Comparison of ENCODE assay signal across 8 mouse cellular contexts in the genomic region with DNA sequence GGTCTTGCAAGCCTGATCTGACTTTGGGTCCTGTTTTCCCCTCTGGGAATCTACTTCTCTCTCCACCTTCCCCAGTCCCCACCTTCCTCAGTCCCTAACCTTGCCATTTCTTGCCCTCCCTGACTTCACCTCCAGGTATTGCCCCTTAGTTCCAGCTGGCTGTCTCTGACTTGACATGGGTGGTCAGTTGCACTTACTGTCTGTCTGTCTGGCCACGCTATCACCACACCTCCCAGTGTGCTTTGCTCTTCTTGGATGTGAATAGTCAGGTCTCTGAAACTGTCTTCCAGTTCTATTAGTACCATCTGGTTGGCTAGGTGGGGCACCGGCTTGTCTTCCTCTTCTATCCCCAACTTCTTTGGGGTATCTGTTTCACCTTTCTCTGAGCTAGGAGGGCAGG. TPM values are rescaled to one million over a fixed set of nuclear protein-coding genes. Genes with fewer than 3 reads are reported as not detected.
DNase-seq lines count a peak whose midpoint lies in the region; ATAC-seq and TF ChIP-seq lines count a peak whose summit lies in the region.

No protein-coding gene starts in this region.

- H3K27ac ChIP-seq in thymus, adult 2 months (ENCODE audit: control insufficient read depth, insufficient read depth, low read length), result no peak overlapping the region
- no peak overlapping the region for H3K27ac ChIP-seq in liver, embryonic 14.5 days
- no peak overlapping the region for H3K27ac ChIP-seq in stomach, postnatal 0 days (replicated peaks)

- peaks cover 50% of the 10 kb centered on the region for H3K27me3 ChIP-seq in erythroblast, embryonic 14.5 days (ENCODE audit: control insufficient read depth)
- H3K27me3 ChIP-seq in thymus, adult 2 months (ENCODE audit: control insufficient read depth, insufficient read depth, low read length), result no peaks in the 10 kb centered on the region
- peaks cover 17% of the 10 kb centered on the region for H3K27me3 ChIP-seq in liver, embryonic 14.5 days (ENCODE audit: control insufficient read depth, insufficient read depth, low read length)
- H3K27me3 ChIP-seq in stomach, postnatal 0 days (ENCODE audit: control insufficient read depth, insufficient read depth, low read length), result no peaks in the 10 kb centered on the region

- H3K4me1 ChIP-seq in erythroblast, embryonic 14.5 days (ENCODE audit: control insufficient read depth), result peaks cover 20% of the 10 kb centered on the region
- H3K4me1 ChIP-seq in thymus, adult 2 months (replicated peaks; ENCODE audit: control insufficient read depth, insufficient read depth, low read length), result peaks cover 29% of the 10 kb centered on the region
- H3K4me1 ChIP-seq in liver, embryonic 14.5 days (replicated peaks; ENCODE audit: control insufficient read depth in 2 of 2, insufficient read depth in 2 of 2, low read length in 1 of 2), result peaks cover 0 to 10% of the 10 kb centered on the region in 2 experiments; a peak in 2 of 4 replicates
- H3K4me1 ChIP-seq in stomach, postnatal 0 days (replicated peaks; ENCODE audit: control insufficient read depth, insufficient read depth), result no peaks in the 10 kb centered on the region

- TF ChIP-seq EP300 in liver, embryonic 14.5 days (IDR thresholded peaks at IDR 0.05; ENCODE audit: low read depth), result no peak
- TF ChIP-seq EP300 in stomach, postnatal 0 days (optimal IDR thresholded peaks at IDR 0.05), result no peak

- no peaks in the 10 kb centered on the region for H3K9me3 ChIP-seq in erythroblast, embryonic 14.5 days (ENCODE audit: control insufficient read depth, low read length)
- H3K9me3 ChIP-seq in liver, embryonic 14.5 days (ENCODE audit: control insufficient read depth, low read length), result no peaks in the 10 kb centered on the region
- H3K9me3 ChIP-seq in stomach, postnatal 0 days (ENCODE audit: control insufficient read depth, low read length), result no peaks in the 10 kb centered on the region

- no peak for DNase-seq in thymus, adult 2 months
- no peak for DNase-seq in thymus, postnatal 25 days
- no peak for DNase-seq in liver, embryonic 14.5 days (ENCODE audit: low read depth in 3 of 3, low spot score in 3 of 3)
- no peak for DNase-seq in stomach, postnatal 0 days (ENCODE audit: low spot score)
- DNase-seq in cerebellum, adult 9-10 months, result no peak
- DNase-seq in right cerebral cortex, postnatal 25 days, result no peak

- no peak for ATAC-seq in erythroblast, adult 5-6 weeks (replicated peaks; ENCODE audit: low FRiP score, poor library complexity, severe bottlenecking)
- ATAC-seq in liver, embryonic 14.5 days (ENCODE audit: insufficient read depth), result no peak
- no peak for ATAC-seq in stomach, postnatal 0 days (ENCODE audit: low FRiP score, low TSS enrichment)

- H3K36me3 ChIP-seq in erythroblast, embryonic 14.5 days (ENCODE audit: control insufficient read depth), result no peaks in the 10 kb centered on the region
- no peaks in the 10 kb centered on the region for H3K36me3 ChIP-seq in thymus, adult 2 months (ENCODE audit: control insufficient read depth, insufficient read depth, low read length)
- no peaks in the 10 kb centered on the region for H3K36me3 ChIP-seq in liver, embryonic 14.5 days (replicated peaks; ENCODE audit: control insufficient read depth, insufficient read depth, low read depth)
- no peaks in the 10 kb centered on the region for H3K36me3 ChIP-seq in stomach, postnatal 0 days (ENCODE audit: control insufficient read depth, insufficient read depth, low read length)

- no peak for TF ChIP-seq CTCF in thymus, adult 2 months (IDR thresholded peaks at IDR 0.05; ENCODE audit: borderline replicate concordance, control insufficient read depth, extremely low read depth, insufficient read depth, low read length, poor library complexity)
- TF ChIP-seq CTCF in liver, embryonic 14.5 days (IDR thresholded peaks at IDR 0.05; ENCODE audit: low read depth), result no peak
- no peak for TF ChIP-seq CTCF in stomach, postnatal 0 days (IDR thresholded peaks at IDR 0.05; ENCODE audit: low read depth)

- H3K9ac ChIP-seq in liver, embryonic 14.5 days (replicated peaks), result no peak overlapping the region
- no peak overlapping the region; the same call in 1 of the 2 replicates for H3K9ac ChIP-seq in stomach, postnatal 0 days (ENCODE audit: low read length)

- TF ChIP-seq POLR2A in thymus, adult 2 months (IDR thresholded peaks at IDR 0.05; ENCODE audit: control insufficient read depth, extremely low read depth, insufficient read depth, low read length, poor library complexity), result no peak

- H3K4me3 ChIP-seq in erythroblast, embryonic 14.5 days (replicated peaks), result peak overlapping the region; percentile 65
- H3K4me3 ChIP-seq in thymus, adult 2 months (ENCODE audit: control insufficient read depth, insufficient read depth, low read length), result peak overlapping the region; percentile 79
- peak overlapping the region; percentile 48 to 60 for H3K4me3 ChIP-seq in liver, embryonic 14.5 days (ENCODE audit: insufficient read depth in 1 of 2, low read depth in 2 of 2, low read length in 2 of 2)
- H3K4me3 ChIP-seq in stomach, postnatal 0 days (ENCODE audit: low read depth, low read length), result peak overlapping the region; percentile 75

- peak overlapping the region; percentile 61 for H3K4me2 ChIP-seq in liver, embryonic 14.5 days (ENCODE audit: low read depth)
- peak overlapping the region; percentile 95 for H3K4me2 ChIP-seq in stomach, postnatal 0 days (replicated peaks; ENCODE audit: low read depth)

- WGBS in thymus, adult 2 months, result 7% methylated on average over 2 of the region's 2 CpGs
- WGBS in liver, embryonic 14.5 days (ENCODE audit: insufficient replicate concordance), result 26% methylated on average over 2 of the region's 2 CpGs
- WGBS in stomach, postnatal 0 days, result 37% methylated on average over 2 of the region's 2 CpGs

RNA-seq across cellular contexts. Expression of a gene that starts 1.2 kb away (rescaled TPM):
- polyA plus RNA-seq in erythroblast, embryonic 14.5 days (2012), result 0.01 TPM in 1 of 2 replicates, not detected in the other
- total RNA-seq in erythroblast, adult 5-6 weeks (2015; ENCODE audit: low replicate concordance), result 4.8 and 5.0 TPM in 2 replicates
- 3.0 and 3.6 TPM in 2 replicates for total RNA-seq in erythroblast, adult 5-6 weeks (2017; ENCODE audit: low replicate concordance)
- polyA plus RNA-seq in thymus, adult 2 months (2012; rRNA removed), result 5.7 and 7.8 TPM in 2 replicates
- 0.39 and 0.40 TPM in 2 replicates for polyA plus RNA-seq in liver, embryonic 14.5 days (2012; rRNA removed)
- 0.27 TPM in 2 replicates for polyA plus RNA-seq in liver, embryonic 14.5 days (2014; fragmentation: Nextera tagmentation; extraction: Ambion mirVana)
- 0.36 TPM in 2 replicates for polyA plus RNA-seq in stomach, postnatal 0 days (2015; fragmentation: Nextera tagmentation; extraction: Ambion mirVana)
